Mouse (Mus musculus): ENCODE data around the gene Gm38431.

GRCm38 (mm10) chr9:21036666-21037065 lies 55.1 kb downstream of the Gm38431 start:
- TF ChIP-seq POLR2A (IDR thresholded peaks at IDR 0.05; ENCODE audit: low read depth, low read length) (no peak), GABPA (IDR thresholded peaks at IDR 0.05; ENCODE audit: insufficient replicate concordance, low read depth, low read length) (no peak), CTCF (conservative IDR thresholded peaks at IDR 0.05 in 1 of 2, IDR thresholded peaks at IDR 0.05 in 1 of 2; ENCODE audit: low read depth in 2 of 2, low read length in 2 of 2) (no peak), MYC (IDR thresholded peaks at IDR 0.05; ENCODE audit: low read depth, low read length) (no peak), UBTF (IDR thresholded peaks at IDR 0.05; ENCODE audit: low read depth, low read length) (no peak), ZKSCAN1 (IDR thresholded peaks at IDR 0.05; ENCODE audit: borderline replicate concordance, low read depth, low read length) (no peak), USF1 (IDR thresholded peaks at IDR 0.05; ENCODE audit: low read depth, low read length) (no peak), TBP (conservative IDR thresholded peaks at IDR 0.05; ENCODE audit: low read depth, low read length) (no peak), ZC3H11A (IDR thresholded peaks at IDR 0.05; ENCODE audit: low read depth, low read length) (no peak), EP300 (IDR thresholded peaks at IDR 0.05; ENCODE audit: low read length) (no peak), CHD1 (IDR thresholded peaks at IDR 0.05; ENCODE audit: low read depth, low read length) (no peak)
